In genomic region chr3:132811791-132812190, GRCm38 (mm10) we compare ENCODE assay signal across 20 mouse cellular contexts.
"Had no signal": no experiment of that assay in that cellular context is flagged by ENCODE, and none has a peak within 500 bp of the region (broad histone marks: within the 10 kb centered on the region; RNA-seq: fewer than 3 reads in every experiment).

No protein-coding gene starts in this region.

- H3K4me1 ChIP-seq: midbrain, embryonic 13.5 days; neural tube, embryonic 13.5 days had no signal

- H3K9me3 ChIP-seq: limb, embryonic 12.5 days; limb, embryonic 15.5 days; megakaryocyte, embryonic 14.5 days; midbrain, embryonic 10.5 days; midbrain, embryonic 13.5 days; neural tube, embryonic 13.5 days had no signal

- H3K4me2 ChIP-seq: limb, embryonic 12.5 days; limb, embryonic 15.5 days; midbrain, embryonic 13.5 days; neural tube, embryonic 13.5 days had no signal

- DNase-seq: kidney, adult 18-20 months; kidney, postnatal 25 days; left cerebral cortex, postnatal 4 days; lung, adult 2 months; retina, postnatal 1 day; right cerebral cortex, postnatal 25 days; thymus, adult 18-20 months; thymus, postnatal 36 days had no signal

- ATAC-seq: inflammation-experienced regulatory T-cells, adult 6 months; intestine, embryonic 16.5 days; midbrain, embryonic 13.5 days; midbrain, embryonic 16.5 days had no signal

- H3K27me3 ChIP-seq: limb, embryonic 12.5 days; limb, embryonic 15.5 days; megakaryocyte, embryonic 14.5 days; midbrain, embryonic 13.5 days; neural tube, embryonic 13.5 days had no signal

- H3K9ac ChIP-seq: limb, embryonic 12.5 days; limb, embryonic 15.5 days; liver, embryonic 14.5 days; midbrain, embryonic 13.5 days; neural tube, embryonic 13.5 days had no signal

- H3K4me3 ChIP-seq: limb, embryonic 12.5 days; limb, embryonic 15.5 days; megakaryocyte, embryonic 14.5 days; midbrain, embryonic 10.5 days; midbrain, embryonic 13.5 days; myocyte; neural tube, embryonic 13.5 days had no signal

- H3K27ac ChIP-seq: limb, embryonic 12.5 days; limb, embryonic 15.5 days; liver, embryonic 14.5 days; macrophage; midbrain, embryonic 10.5 days; midbrain, embryonic 13.5 days; neural tube, embryonic 13.5 days had no signal
